Mouse (Mus musculus): ENCODE results near the gene Slc25a44. TPM values are rescaled to one million over a fixed set of nuclear protein-coding genes. Genes with fewer than 3 reads are reported as not detected.
"Not testable (repeated sequence)": the region's sequence is repeated elsewhere in the genome, so short reads cannot be mapped to it uniquely, and the experiment has no call there.

Gene Slc25a44
- total RNA-seq, 2 experiments from 2014 or later = 77.1 to 84.0 TPM

GRCm38 (mm10) chr3:88381389-88382315, 43.3 kb downstream of the Slc25a44 start:
- intact Hi-C loops (cut with DNase I); DNase-seq (ENCODE audit: low spot score in 2 of 2): not testable (repeated sequence)

- DNase-seq (ENCODE audit: low spot score in 2 of 2); intact Hi-C loops (cut with DNase I): not testable (repeated sequence)
Measured at GRCm38 (mm10) chr3:88378599-88378998, 46.3 kb downstream of the Slc25a44 start, which contains the start of gene Bglap2. Gene Bglap2 (minus strand): TSS chr3:88378699.

GRCm38 (mm10) chr3:88376644-88377043, 48.3 kb downstream of the Slc25a44 start:
- DNase-seq (ENCODE audit: low spot score in 2 of 2); intact Hi-C loops (cut with DNase I): not testable (repeated sequence)

GRCm38 (mm10) chr3:88375750-88376626, 49.0 kb downstream of the Slc25a44 start:
- intact Hi-C loops (cut with DNase I); DNase-seq (ENCODE audit: low spot score in 2 of 2): not testable (repeated sequence)

DNA sequence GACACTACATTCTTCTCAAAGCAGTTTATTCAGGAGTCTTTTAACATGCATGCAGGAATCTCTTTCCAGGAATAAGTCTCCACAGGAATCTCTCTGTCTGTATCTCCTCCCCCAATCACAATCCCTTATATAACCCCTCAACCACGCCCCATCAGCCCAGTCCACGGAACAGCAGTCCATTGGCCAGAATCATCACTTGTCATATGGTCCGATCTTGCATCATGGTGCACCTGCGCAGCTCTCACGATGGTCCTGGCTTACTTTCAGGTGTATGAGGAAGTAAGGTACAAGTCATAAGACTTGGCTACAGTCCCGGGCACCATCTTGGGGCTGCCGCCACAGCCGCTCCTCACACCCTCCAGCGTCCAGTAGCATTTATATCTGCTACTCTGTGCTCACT, 52.3 kb downstream of the Slc25a44 start, which contains the start of gene Bglap3:
TSS of gene Bglap3 (minus strand) at position 101 of the 400 bp plus-strand sequence.
- DNase-seq (ENCODE audit: low spot score in 2 of 2); intact Hi-C loops (cut with DNase I): not testable (repeated sequence)

DNA sequence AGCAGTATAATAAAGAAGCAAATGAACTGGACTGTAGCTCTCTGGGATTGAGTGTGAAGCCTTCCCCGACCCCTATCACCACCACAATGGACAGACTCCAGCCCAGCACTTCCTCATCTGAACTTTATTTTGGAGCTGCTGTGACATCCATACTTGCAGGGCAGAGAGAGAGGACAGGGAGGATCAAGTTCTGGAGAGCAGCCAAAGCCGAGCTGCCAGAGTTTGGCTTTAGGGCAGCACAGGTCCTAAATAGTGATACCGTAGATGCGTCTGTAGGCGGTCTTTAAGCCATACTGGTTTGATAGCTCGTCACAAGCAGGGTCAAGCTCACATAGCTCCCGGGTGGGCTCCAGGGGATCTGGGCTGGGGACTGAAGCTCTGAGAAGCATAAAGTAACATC, 56.4 kb downstream of the Slc25a44 start:
- DNase-seq (ENCODE audit: low spot score in 2 of 2); intact Hi-C loops (cut with DNase I): not testable (repeated sequence)

GRCm38 (mm10) chr3:88367517-88367916, 57.4 kb downstream of the Slc25a44 start:
- DNase-seq (ENCODE audit: low spot score in 2 of 2); intact Hi-C loops (cut with DNase I): not testable (repeated sequence)

- DNase-seq (ENCODE audit: low spot score in 2 of 2) = peak; percentile 72 to 75
- intact Hi-C loops (cut with DNase I) = not testable (repeated sequence)
Measured at GRCm38 (mm10) chr3:88366830-88367428, 58.0 kb downstream of the Slc25a44 start.

DNA sequence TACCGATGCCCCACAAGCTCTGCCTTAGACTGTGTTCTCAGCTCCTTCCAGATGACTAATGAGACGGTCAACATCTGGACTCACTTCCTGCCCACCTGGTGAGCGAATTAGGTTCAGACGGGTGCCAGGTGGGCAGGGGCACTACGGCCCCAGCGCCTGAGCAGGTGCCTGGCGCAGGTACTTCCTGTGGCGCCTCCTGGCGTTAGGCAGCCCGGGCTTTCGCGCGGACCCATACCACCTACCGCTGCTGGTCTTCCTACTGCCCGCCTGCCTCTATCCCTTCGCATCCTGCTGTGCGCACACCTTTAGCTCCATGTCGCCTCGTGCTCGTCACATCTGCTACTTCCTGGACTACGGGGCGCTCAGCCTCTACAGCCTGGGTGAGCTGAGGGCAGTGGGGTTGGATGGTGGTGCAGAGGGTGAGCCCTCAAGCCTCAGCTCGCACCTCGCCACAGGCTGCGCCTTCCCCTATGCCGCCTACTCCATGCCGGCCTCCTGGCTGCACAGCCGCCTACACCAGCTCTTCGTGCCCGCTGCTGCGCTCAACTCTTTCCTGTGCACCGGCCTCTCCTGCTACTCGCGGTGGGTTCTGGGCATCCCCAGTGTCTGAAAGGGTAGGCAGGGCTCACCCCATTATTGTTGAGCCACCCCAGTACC, 59.1 kb downstream of the Slc25a44 start:
- DNase-seq (ENCODE audit: low spot score in 2 of 2) = peak in 1 of 2 experiments; percentile 43
- intact Hi-C loops (cut with DNase I) = no loop called here

GRCm38 (mm10) chr3:88364337-88364736, 60.6 kb downstream of the Slc25a44 start, which contains the start of gene Paqr6:
Gene Paqr6 (plus strand): TSS chr3:88364584.
- no peak for DNase-seq (ENCODE audit: low spot score in 2 of 2)
- intact Hi-C loops (cut with DNase I) = no loop called here

DNA sequence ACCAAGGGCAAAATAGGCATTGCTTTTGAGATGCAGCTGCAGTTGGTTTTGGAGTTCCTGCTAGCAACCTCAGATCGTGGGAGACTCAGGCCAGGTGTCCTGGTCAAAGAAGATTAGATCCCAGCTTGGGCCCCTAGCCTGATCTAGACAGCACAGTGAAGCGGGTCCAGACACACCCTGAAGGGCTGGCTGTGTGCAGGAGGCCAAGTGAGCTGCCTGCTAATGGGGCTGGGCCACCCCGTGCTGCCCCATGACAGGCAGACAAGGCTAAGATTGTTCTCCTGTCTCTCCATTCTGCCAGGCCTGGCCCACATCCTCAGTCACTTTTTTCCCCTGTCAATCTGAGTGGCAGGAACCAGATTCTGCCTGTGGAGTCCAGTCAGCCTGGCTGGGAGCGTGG, 61.2 kb downstream of the Slc25a44 start:
- no peak for DNase-seq (ENCODE audit: low spot score in 2 of 2)
- intact Hi-C loops (cut with DNase I) = no loop called here

GRCm38 (mm10) chr3:88361612-88362313, 63.2 kb downstream of the Slc25a44 start:
- DNase-seq (ENCODE audit: low spot score in 2 of 2) = no peak
- intact Hi-C loops (cut with DNase I) = no loop called here

DNA sequence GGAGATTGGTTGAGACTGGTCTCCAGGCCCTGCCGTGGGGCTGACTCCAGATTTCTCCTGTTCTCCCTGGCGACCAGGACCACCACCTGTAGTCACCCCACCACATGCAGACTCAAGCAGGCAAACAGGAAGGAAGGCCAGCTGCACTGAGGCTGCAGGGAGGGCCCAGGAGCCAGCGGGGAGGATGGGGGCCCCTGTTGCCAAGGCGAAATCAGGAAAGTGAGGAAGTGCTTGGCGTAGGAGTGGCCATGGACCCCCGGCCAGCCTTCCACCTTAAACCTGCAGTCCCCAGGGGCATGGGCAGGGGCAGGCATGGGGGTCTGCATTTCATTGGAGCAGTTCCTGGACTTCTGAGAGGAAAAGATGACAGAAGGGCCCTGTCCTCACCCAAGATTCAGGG, 63.8 kb downstream of the Slc25a44 start:
- intact Hi-C loops (cut with DNase I) = no loop called here
- no peak for DNase-seq (ENCODE audit: low spot score in 2 of 2)

Small RNAs within 50 kb of the gene (microRNA-seq; reads per million reads assigned to microRNA genes)
- 1.0 reads per million for gene Mir7011

Other genes with a start within 250 kb of the Slc25a44 start
- not detected for gene Rhbg, start 170.4 kb downstream of the Slc25a44 start, total RNA-seq (2021)
- under 1 TPM; 0.45 to 0.52 TPM for gene Gm38392, start 137.9 kb downstream of the Slc25a44 start, total RNA-seq (2021)
- gene Tsacc, start 128.1 kb downstream of the Slc25a44 start, total RNA-seq (2021) = 1 to 10 TPM; 2.3 to 6.0 TPM
- 100 to 1,000 TPM; 170 TPM for gene Cct3, start 128.0 kb downstream of the Slc25a44 start, total RNA-seq (2021)
- gene Glmp, start 100.1 kb downstream of the Slc25a44 start, total RNA-seq (2021) = 100 to 1,000 TPM in 1 of 2 experiments, 10 to 100 TPM in 1; 90.8 to 101 TPM
- gene Tmem79, start 89.0 kb downstream of the Slc25a44 start, total RNA-seq (2021) = 1 to 10 TPM in 1 of 2 experiments, under 1 TPM in 1; 0.41 to 1.8 TPM
- gene Smg5, start 88.9 kb downstream of the Slc25a44 start, total RNA-seq (2021) = 10 to 100 TPM; 68.3 to 82.9 TPM
- gene Paqr6, start 60.6 kb downstream of the Slc25a44 start, total RNA-seq (2021) = 1 to 10 TPM; 6.9 to 8.4 TPM
- 1 to 10 TPM in 1 of 2 experiments, not detected in 1; 1.8 TPM for gene Bglap3, start 52.4 kb downstream of the Slc25a44 start, total RNA-seq (2021)
- 1 to 10 TPM; 2.6 to 2.7 TPM for gene Bglap2, start 46.4 kb downstream of the Slc25a44 start, total RNA-seq (2021)
- gene Bglap, start 40.7 kb downstream of the Slc25a44 start, total RNA-seq (2021) = 1 to 10 TPM in 1 of 2 experiments, not detected in 1; 1.8 TPM
- gene Pmf1, start 14.8 kb downstream of the Slc25a44 start, total RNA-seq (2021) = 1 to 10 TPM; 6.0 to 7.3 TPM
- 10 to 100 TPM; 52.2 to 66.7 TPM for gene Sema4a, start 36.0 kb upstream of the Slc25a44 start, total RNA-seq (2021)
- 10 to 100 TPM; 47.1 to 57.3 TPM for gene Lmna, start 84.8 kb upstream of the Slc25a44 start, total RNA-seq (2021)
- gene Mex3a, start 107.3 kb upstream of the Slc25a44 start, total RNA-seq (2021) = 1 to 10 TPM; 2.6 to 2.9 TPM
- not detected for gene Rab25, start 123.2 kb upstream of the Slc25a44 start, total RNA-seq (2021)
- 100 to 1,000 TPM; 103 to 106 TPM for gene Lamtor2, start 127.9 kb upstream of the Slc25a44 start, total RNA-seq (2021)
- gene Ubqln4, start 128.6 kb upstream of the Slc25a44 start, total RNA-seq (2021) = 100 to 1,000 TPM; 129 to 137 TPM
- 10 to 100 TPM; 90.4 to 94.5 TPM for gene Ssr2, start 150.7 kb upstream of the Slc25a44 start, total RNA-seq (2021)
- 100 to 1,000 TPM; 250 to 281 TPM for gene Arhgef2, start 180.8 kb upstream of the Slc25a44 start, total RNA-seq (2021)
- not detected for gene Rxfp4, start 228.0 kb upstream of the Slc25a44 start, total RNA-seq (2021)

Data from left cerebral cortex, postnatal 36 days (tissue).